Mouse (Mus musculus) right cerebral cortex, postnatal 14 days (tissue): ENCODE data around the gene Chrng.

Experiments
- DNase-seq: peaks from one replicate; pipeline ENCODE4 v3.0.0; 2022

Gene Chrng

DNA sequence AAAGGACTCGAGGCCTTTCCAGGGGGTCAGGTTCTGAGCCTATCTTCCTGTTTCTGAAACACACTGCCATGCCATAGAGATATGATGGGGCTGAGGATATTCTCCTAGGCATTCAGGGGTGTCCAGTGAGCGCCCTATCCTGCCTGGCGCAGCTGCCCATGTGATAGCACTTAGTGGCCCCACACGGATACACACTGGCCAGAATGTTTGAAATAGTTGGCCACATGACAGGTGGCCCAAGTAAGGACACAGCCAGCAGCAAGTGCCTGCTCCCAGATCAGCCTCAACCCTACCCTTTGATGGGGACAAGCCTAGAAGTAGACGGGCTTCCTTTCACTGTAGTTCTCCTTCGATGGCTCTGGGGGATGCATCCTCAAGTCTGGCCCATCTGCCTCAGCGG is at the start of gene Chrng:
Gene Chrng, plus strand, starts transcription at position 193 of the 400 bp plus-strand sequence.
- DNase-seq = no peak

DNA sequence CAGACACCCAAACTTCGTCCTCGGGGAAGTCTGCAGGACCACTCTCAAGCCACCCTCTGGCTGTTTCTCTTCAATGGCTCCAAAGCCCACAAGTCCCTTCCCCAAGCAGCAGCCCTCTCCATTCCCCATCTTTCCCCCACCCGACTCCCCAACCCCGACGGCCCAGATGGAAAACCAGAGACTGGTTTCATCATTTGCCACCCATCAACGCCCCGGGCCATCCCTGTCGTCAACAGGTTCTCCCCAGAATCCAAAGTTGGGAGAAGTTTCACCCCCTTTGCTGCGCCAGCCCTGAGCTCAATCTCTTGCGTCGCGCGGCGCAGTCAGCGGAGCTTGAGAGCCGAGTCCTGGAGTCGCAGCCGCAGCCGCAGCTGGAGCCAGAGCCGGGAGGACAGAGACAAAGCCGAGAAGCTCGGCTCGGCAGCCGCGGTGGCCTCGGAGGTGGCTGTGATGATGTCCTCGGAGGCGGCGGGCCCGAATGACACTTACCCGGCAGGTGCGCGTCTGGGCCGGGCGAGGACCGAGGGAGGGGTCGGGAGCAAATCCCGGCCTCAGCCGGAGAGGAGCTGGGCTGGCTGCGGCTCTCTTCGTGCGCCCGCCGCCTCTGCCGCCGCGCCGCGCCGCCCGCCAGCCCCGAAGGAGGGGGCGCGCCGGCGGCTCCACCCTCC is 48.8 kb upstream of the Chrng start:
- DNase-seq = peak; percentile 37

DNA sequence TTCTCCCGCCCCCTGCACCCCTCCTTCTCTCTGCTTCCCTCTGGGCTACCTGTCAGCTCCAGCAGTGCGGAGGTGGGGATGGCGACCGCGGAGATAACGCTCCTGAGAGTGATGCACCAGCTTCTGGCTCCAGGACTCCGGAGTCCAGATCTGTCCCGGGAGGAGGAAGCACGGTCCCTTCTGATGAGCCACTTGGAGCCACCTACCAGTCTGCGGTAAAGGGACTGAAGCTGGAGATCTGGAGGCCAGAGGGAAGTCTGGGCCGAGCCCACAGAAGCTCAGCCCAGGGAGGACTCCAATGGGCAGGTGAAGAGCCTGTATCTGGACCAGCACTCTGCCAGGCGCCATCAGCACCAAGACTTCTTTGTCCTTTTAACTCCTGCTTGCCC is 48.3 kb upstream of the Chrng start, which contains the start of gene Ecel1:
Gene Ecel1, minus strand, starts transcription at position 323 of the 389 bp plus-strand sequence.
- no peak for DNase-seq

DNA sequence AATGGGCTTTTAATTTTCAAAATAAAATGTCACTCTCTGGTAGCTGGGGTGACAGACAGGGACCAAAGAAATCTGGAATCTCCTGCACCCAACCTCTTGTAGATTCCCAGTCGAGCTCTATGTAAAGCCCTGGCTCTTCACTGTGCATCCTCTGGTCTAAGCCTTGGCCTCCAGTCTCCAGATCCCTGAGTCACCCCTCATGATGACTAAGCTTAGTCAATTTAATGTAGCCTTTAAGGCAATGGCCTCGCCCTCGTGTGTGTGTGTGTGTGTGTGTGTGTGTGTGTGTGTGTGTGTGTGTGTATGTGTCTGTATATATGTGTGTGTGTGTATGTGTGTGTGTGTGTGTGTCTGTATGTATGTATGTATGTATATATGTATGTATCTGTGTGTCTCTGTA is 45.1 kb upstream of the Chrng start:
- no peak for DNase-seq

DNA sequence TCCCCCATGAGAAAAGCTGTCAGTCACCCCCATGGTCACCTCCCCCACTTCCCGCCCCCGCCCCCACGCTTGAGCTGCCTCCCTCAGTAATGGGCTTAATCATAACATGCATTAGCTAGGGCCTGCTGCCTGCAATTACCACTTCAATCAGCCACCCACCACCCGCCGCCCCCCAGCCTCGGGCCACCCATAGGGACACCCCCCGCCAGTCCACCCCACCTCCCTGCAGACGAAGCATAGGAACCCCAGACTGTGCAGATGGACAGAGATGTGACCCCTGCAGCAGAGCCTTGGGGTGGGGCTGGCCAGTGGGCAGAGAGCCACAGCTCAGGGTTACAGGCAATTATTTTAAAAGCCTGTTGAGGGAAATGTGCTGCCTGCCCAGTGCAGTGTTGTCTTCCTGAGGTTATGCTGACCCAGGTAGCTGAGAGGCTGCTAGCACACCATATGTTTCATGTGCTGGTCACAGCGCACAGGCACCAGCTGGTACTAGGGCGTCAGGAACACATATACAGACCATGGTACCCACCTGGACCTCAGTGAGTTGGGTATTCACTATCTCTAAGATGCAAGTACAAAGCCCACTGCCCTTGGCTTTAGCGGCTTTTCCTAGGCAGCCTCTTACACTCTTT is 40.2 kb upstream of the Chrng start:
- DNase-seq = no peak

DNA sequence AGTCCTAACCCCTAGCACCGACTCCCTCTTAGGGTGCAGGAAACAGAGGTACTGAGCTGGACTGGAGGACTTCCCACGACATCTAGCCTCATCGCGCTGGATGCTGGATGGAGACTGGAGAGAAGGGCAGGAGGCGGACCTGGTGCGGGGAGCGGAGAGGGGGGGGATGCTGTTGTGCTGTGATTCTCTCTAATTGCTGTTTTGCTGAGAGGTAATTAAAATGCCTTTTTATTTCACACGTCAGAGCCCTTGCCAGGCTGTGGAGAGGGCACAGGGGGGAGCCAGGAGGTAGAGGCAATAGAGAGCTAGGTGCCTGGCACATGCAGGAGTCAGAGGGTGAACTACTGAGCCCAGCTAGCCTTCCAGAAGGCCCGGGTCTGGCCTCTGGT is 39.7 kb upstream of the Chrng start:
- DNase-seq = no peak

DNA sequence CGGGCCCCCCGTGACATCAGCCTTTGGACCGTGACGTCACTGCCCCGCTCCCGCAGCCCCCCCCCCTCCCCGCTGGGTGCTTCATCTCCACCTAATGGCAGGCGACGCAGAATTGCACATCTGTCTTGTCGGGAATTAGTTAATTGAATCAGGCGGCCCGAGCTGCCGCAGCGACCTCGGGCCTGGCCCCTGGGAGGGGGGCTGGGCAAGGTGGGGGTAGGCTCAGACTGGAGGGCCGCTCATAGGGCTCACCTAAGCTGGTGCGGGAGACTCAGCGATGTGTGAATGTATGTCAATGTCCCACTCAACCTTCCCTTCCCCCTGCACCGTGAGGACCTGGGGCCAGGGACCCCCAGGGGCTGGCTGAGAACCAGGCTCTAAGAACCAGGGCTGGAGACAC is 34.0 kb upstream of the Chrng start:
- no peak for DNase-seq

DNA sequence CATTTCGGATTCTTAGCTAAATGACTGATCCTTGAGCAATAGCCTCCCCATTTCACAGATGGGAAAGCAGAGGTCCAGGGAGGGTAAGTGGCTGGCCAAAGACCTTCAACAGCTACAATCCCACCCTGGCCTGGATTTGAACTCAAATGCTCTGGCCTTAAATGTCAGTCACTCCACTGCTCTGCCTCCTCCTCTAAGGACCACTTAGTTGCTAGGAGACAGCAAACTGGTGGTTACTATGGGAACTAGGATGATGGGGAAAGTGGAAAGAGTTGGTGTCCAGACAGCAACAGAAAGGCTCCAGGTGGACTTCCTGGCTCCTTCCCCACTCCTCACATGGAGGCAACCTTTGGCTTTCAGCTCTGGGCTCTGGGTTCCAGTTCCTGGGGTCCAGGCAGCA is 33.1 kb upstream of the Chrng start:
- DNase-seq = no peak

DNA sequence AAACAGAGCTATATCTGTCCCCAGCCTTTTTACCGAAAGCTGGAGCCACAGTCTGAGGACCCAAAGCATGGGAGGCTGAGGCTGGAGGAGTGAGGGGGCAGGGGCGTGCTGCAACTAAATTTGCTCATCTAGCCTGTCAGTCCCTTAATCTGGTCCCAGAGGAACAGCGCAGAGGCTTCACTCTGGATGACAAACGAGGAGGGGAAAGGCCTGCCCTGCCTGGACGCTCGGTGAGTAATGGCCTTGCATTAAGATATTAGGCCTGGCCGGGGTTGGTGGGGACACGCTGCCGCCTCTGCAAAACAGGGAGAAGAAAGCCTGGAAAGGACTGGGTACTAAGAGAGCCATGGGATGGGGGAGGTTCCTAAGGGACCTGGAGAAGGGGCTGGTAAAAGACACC is 32.1 kb upstream of the Chrng start:
- DNase-seq = no peak

DNA sequence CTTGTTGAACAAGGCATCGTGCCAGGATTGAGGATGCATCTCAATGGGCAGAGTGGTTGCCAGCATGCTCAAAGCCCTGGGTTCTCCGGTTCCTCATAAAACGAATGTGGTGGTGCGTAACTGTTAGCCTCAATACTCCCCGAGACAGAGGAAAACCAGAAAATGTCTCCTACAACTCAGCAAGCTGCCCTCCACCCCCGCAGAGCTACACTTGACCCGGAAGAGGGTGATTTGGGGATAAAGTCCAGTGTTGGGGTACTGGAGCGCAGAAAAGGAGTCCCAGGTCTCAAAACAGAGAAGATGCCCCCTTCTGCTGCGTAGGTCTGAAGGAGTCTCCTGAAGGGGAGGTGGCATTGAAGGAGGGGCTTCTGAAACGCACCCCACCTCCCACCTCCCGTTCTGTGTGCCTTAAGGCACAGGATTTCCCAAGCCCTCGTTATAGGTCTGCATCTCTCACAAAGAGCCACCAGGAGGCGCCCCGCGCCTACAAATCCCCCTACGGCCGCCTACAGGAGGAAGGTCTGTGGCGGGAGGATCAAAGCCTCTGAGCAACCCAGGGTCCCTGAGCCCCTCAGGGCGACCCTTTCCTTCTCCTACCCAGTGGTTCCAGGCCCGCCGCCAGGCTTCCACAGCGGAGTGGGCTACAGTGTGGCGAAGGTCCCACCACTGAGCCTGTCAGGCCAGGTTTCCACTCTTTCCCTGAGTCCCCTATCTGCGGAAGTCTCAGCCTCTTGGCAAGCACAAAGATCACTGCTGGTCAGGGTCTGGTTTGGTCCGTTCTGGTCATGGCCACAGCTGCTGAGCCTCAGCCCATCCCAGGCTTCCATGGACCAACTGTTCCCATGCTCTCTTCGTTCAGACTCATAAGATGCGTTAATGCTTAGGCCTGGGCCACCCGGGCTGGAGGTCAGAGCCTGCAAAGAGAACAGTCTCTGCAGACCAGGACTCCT is 30.2 kb upstream of the Chrng start:
- peak; percentile 50 for DNase-seq

DNA sequence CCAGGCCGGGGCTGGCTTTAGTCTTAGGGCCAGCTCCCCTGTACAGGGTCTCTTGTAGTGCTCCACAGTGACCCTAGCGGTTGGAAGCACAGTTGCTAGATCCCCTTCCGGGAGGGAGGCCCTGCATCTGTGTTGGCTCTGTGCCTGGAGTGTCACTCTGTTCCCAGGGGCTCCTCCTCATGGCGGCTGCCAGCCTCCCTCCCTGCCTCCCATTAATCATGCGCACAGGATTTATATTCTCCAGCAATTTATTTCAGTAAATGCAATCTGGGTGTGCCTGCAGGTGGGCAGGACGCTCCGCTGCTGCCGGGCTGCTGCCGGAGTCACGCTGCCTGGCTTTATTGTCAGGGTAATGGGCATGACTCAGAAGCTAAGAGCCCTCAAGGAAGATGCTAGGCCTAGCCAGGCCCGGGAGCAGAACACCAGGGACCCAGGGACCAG is 28.6 kb upstream of the Chrng start:
- DNase-seq = peak; percentile 70

DNA sequence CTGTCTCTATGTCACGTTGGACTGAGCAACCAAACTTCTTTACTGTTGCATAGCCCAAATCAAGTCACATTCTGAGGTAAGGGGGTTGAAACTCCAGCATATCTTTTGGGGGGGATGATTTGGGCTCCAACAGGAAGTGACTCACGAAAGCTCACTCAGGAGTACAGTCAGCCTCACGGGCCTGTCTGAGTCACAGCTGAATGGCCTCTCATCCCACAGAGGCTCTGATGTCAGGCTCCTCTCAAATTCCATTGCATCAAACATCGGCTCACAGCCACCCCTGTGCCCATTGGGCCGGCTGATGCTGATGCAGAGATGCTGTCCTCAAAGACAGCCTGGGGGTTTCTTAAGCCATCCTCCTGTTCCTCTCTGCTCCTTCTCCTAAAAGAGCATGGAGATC is 23.6 kb upstream of the Chrng start:
- no peak for DNase-seq

DNA sequence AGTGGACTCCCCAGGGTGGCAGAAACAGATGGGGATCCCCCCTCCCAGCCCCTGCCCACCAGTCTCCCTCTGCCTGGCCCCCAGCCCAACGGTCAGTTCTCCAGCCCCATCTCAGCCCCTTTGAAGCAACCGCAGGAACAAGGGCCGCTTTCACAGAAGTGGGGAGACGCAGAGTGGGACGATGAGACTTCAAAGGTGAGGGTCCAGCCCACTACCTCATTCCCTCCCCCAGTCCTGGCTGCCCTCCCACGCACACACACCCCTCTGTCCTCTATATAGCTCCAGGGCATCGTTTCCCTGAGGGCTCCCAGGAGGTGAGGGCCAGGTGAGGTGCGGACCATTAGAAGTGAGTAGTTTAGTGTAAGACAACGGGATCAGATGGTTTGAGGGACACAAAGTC is 21.4 kb upstream of the Chrng start, which contains the start of gene Prss56:
Gene Prss56, plus strand, starts transcription at position 301 of the 400 bp plus-strand sequence.
- DNase-seq = no peak

DNA sequence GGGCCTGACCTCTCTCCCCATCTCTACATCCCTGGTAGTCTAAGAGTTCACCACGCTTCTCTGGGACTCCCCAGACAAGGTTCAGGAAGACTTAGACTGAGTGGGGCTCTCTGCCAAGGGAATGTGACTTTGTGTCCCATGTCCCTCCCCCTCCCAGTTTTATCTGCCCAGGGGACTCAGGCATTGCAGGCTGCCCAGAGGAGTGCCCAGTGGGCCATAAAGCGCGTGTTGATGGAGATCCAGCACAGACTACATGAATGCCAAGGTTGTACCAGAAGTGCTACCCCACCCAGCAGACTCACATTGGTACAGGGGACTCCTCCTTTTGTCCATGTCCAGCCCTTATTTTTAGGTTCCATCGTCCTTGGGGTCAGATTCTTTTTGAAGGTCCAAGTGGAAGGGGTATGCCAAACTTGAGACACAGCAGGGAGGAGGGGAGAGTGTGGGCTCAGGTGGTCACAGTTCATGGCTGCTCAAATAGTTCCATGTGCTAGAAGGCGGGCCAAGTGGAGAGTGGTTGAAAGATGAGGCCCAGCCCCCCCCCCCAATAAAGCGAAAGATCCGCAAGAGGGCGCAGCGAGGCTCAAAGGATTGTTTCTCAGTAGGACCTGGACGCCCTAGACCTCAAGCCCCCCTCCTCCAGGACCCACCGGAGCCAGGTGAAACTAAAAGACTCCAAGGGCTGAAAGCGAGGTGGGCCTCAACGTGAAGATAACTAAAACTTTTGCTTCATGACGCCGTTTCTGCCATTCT is 20.3 kb upstream of the Chrng start:
- DNase-seq = no peak

DNA sequence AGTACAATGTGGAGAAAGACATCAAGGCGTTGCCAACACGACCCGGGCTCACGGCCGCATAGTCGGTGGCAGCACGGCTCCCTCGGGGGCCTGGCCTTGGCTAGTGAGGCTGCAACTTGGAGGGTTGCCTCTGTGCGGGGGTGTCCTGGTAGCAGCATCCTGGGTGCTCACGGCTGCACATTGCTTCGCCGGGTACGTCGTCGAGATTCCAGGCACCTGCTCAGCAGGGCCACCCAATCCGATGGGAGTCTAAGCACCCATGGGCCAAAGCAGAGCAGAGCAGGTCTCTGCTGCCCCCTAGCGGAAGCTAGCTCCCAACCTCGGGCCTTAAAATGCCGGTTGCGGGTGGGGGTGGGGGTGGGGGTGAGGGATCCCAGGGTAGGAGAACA is 19.7 kb upstream of the Chrng start:
- DNase-seq = peak; percentile 89

DNA sequence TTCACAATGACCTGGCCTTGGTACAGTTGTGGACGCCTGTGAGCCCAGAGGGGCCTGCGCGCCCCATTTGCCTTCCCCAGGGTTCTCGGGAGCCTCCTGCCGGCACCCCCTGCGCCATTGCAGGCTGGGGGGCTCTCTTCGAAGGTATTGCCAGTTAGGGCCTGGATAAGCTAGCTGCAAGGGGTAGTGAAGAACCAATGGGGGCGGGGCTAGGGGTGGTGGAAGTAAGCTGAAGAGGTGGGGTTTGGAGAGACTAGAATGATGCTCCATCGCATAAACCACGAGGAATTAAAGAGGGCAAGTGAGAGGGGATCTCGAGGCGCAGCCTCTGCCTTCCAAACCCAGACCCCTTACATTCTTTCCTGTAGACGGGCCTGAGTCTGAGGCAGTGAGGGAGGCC is 18.9 kb upstream of the Chrng start:
- DNase-seq = no peak

DNA sequence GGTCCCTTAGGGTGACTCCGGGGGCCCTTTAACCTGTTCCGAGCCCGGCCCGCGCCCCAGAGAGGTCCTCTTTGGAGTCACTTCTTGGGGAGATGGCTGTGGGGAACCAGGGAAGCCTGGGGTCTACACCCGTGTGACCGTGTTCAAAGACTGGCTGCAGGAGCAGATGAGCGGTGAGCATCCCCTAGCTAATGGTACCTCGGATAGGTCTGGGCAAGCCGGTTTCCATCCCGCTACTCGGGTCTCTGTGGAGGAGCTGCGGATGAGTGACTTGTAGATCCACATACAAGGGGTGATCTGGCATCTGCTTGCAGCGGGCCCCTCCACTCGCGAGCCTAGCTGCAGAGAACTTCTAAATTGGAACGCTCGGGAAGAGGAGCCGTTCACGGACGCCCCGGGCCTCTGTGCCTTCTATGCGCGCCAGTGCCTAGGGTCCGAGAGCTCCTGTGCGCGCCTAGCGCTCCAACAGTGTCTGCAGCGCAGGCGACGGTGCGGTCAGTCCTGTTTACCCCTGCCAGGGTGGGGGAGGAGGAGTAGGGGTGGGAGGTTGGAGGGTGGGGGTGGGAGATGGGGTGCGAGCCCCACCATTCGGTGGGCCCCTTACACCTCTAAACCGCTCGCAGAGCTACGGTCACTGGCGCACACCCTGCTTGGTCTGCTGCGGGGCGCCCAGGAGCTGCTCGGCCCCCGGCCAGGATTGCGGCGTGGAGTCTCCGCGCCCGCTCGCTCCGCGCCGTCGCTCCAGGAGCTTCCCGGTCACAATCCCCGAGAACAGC is 18.0 kb upstream of the Chrng start:
- no peak for DNase-seq

DNA sequence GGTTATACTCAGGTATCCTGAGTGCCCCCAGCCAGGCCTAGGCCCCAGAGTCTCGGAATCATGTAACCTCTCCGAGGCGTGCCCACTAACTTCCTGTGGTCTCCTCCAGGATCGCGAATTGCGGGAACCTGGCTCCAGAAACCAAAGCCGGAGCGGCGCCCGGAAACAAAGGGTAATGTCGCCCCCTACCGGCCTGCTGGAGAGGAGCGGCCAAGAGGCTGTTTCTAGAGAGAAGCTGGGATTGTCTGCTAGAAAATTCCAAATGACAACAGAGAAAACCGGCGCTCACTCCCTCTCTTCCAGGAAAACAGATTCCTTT is 17.5 kb upstream of the Chrng start:
- peak; percentile 76 for DNase-seq

DNA sequence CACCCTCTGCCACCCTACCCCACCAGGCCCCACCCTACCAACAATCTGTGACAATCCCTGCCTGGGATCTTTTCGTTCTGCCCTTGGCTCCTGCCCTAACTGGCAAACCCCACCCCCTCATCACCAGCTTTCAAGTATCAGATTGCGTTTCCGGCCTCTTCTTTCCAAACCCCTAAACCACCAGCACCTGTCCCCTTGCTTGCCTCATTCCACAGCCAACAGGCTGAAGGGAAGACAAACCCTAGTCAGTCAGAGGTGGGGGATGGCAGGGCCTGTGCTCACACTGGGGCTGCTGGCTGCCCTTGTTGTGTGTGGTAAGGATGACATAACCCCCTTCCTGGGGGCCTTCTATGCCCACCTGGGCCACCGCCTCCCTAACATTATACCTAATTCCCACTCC is 14.0 kb upstream of the Chrng start, which contains the start of gene Chrnd:
Gene Chrnd, plus strand, starts transcription at position 179 of the 400 bp plus-strand sequence.
- no peak for DNase-seq

DNA sequence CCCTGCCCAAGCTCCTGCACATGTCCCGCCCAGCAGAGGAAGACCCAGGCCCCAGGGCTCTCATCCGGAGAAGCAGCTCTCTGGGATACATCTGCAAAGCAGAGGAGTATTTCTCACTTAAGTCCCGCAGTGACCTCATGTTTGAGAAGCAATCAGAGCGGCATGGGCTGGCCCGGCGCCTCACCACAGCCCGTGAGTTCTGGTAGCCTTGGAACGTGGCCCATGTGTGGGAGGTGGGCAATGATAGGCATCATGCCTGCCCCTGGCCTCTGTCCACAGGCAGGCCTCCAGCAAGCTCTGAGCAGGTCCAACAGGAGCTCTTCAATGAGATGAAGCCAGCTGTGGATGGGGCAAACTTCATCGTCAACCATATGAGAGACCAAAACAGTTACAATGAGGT is 7.2 kb upstream of the Chrng start:
- no peak for DNase-seq

DNA sequence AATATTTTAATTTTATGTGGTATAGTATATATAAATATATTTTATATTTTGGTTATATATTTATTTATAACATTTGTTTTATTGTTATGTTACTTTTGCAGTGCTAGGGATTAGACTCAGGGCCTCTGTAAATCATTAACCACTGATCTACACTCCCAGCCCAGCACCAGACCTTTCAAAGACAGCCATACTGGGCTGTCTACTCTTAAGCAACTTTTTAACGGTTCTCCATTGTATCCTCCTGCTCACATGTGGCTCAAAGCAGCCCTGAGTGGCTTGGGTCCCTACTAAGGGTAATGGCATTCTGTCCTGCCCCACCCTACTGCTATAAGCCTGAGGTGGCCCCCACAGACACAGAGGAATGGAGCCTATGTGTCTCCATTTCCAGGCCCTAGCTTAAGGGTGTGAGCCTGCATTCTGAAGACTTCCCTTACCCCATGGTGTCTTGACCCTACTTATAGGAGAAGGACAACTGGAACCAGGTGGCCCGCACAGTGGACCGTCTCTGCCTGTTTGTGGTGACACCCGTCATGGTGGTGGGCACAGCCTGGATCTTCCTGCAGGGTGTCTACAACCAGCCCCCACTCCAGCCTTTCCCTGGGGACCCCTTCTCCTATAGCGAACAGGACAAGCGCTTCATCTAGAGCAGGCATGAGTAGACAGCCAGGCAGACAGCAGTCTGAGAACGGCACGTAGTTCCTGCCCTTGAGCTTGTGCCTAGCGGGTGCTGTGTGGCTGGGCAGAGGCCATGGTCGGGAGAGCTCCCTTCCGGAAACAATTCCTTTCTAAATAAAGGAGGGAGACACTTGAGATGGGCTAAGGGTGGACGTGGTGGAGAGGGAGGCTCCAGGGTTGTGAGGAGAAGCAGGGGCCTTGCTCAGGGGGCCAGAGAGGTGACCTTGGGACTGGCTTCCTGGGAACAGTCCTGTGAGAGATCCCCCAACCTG is 6.1 kb upstream of the Chrng start:
- DNase-seq = no peak
